Mouse (Mus musculus) lung, postnatal 10 days (tissue): ENCODE measurements around the gene Prkar2a.
"Not testable (repeated sequence)": the region's sequence is repeated elsewhere in the genome, so short reads cannot be mapped to it uniquely, and the experiment has no call there.

Experiments
- DNase-seq: peaks from one replicate; pipeline ENCODE4 v3.0.0; 2021

The Prkar2a gene

GRCm38 (mm10) chr9:108689106-108689505, at the start of gene Prkar2a:
TSS of gene Prkar2a (plus strand) at chr9:108689314.
- no peak for DNase-seq

DNA sequence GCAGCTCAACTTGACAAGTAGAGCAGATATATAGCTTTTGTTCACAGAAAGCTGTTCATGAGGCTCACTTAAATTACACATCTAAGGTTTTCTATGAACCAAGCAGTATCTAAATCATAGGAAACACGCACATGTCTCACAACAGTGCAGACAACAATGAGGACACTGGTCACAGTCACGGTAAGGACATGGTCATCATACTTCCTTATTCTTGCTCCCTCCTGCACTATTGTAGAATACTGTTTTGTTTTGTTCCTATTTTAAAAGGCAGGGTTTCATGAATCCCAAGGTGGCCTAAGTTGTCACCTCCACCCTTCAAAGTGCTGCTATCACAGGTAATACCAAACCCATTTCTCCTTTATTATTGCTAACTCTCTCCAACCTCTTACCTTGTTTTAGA, 49.3 kb upstream of the Prkar2a start:
- DNase-seq = no peak

- peak; percentile 17 for DNase-seq
Measured at GRCm38 (mm10) chr9:108648166-108648565, 40.9 kb upstream of the Prkar2a start.

DNA sequence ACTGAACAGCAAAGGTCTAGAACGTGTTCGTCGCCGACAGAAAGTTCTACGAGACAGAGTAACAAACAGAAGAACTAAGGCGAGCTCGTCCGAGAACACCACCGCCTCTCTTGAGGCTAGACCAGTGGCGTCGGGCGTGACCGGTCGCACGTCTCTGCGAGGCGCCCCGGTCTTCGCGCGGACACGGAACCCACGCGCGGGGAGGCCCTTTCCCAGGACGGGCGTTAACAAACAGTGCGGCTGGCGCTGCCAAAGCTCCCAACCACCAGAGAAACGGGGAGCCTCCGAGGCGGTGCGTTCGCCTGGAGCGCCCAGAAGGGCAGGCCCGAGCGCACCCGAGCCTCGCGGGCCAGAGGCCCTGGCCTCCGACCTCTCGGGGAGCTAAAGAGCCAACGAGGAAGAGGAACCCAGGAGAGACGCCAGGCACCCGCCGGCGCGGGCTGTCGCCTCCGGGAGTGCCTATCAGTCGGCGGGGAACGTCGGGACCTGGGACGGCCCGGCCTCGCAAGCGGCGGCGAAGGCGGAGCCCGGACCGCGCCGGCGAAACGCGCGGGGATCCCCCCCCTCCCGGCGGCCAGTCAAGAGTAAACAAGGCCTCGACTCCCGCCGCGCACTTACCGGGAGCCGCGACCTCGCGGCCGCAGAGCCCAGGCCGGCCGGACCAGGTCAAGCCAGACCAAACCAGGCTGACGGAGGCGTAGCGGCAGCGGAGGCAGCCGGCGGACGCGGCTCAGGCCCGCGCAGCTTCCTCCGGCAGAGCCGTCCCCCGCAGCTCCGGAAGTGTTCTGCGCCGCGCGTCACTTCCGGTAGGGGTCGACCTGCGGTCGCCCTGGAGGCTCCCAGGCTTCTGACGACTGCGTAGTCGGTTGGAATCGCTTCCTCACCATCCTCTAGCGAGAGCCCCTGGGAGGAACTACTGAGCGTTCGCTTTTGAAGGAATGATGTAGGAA, 40.2 kb upstream of the Prkar2a start, which contains the start of gene Arih2:
TSS of gene Arih2 (minus strand) at position 776 of the 950 bp plus-strand sequence.
- DNase-seq = peak; percentile 94

DNA sequence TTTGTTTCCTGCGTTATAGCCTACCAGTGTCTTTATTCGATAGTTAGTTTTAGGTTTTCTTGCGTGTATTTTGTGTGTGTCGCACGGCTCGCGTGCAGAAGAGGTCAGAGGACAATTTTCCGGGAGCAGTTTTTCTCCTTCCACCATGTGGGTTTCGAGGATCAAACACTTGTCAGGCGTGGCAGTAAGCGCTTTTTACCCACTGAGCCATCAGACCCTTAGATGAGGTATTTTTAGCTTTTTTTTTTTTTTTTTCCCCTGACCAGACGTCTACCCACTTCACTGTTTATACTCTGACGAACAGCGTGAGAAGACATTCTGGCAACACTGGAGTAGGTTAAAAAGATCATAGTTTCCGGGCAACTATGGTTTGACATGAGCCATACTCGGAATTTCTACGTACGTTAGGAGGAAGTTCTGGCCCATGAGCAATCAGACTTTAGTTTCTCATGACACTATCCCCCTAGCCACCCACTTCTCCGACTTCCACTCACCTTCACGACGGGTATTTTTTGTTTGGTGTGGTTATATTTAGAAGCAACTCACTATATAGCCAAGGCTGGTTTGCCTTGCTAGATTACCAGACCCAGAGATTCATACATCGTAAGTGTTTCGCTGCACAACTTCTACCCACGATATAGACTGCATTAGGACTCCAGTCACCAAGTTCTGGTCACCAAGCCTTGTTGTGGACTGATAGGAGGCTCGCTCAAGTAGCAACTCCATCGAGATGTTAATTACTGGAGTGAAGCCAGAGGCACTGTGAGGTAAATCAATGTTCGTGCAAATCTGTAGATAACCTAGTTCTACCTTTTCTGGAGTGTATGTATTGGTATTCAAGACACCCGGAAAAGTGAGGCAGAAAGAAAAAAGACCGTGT, 39.3 kb upstream of the Prkar2a start:
- DNase-seq = no peak

GRCm38 (mm10) chr9:108654566-108655464, 34.3 kb upstream of the Prkar2a start:
- no peak for DNase-seq

DNA sequence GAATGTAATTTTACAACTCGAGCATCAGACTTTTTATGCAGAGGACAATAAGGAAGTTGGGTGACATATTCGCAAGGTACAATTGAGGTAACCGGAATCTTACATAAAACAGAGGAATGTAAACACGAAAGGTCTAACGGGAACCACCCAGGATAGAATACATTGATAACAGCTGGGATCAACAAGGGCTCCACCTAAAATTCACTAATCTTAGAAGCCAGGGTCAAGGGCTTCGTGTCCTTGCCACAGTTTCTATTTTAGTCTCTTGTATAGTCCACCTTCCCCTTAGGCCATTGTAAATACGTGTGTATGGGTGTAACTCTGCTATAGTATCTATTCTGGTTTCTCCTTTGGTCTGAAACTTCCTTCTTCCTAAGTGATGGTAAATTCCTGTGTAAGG, 33.2 kb upstream of the Prkar2a start:
- DNase-seq = not testable (repeated sequence)

- peak; percentile 94 for DNase-seq
Measured at GRCm38 (mm10) chr9:108661677-108662612, 27.2 kb upstream of the Prkar2a start, which contains the start of gene Slc25a20. TSS of gene Slc25a20 (plus strand) at chr9:108662088.

- no peak for DNase-seq
Measured at GRCm38 (mm10) chr9:108662660-108663059, 26.5 kb upstream of the Prkar2a start.

DNA sequence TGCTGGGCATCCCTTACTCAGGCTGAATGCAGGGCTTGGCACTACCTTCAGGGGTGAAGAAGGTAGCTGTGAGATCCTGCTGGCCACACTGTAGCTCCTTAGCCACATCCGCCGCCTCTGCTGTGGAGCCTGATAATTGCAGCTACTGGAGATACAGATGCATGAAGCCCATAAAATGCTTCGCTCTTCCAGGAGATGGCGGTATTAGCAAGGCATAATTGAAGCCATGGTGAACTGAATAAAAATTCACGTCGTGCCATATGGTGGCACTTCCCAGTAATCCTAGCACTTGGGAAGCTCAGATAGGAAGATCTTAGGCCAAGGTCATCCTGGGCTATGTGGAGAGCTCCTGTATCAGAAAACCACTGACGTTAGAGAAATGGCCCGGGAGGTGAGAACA, 19.2 kb upstream of the Prkar2a start:
- no peak for DNase-seq

GRCm38 (mm10) chr9:108673151-108673550, 16.0 kb upstream of the Prkar2a start:
- no peak for DNase-seq

DNA sequence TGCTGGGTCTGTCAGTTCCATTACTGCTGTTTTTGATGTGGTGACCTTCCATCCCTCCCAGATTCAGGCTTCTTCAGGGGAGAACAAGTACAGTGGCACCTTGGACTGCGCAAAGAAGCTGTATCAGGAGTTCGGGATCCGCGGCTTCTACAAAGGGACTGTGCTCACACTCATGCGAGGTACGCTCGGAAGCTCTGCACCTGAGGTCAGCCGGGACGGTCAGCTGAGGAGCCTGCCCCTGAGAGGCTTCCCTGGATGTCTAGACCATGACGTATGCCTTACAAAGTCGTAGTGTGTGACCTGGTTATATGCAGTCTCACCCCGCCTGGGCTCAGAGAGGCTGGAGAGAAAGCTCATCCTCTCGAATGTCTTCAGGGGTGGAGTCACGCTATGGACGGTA, 9.1 kb upstream of the Prkar2a start:
- no peak for DNase-seq

- DNase-seq = peak; percentile 22
Measured at GRCm38 (mm10) chr9:108686475-108686887, 2.6 kb upstream of the Prkar2a start.

DNA sequence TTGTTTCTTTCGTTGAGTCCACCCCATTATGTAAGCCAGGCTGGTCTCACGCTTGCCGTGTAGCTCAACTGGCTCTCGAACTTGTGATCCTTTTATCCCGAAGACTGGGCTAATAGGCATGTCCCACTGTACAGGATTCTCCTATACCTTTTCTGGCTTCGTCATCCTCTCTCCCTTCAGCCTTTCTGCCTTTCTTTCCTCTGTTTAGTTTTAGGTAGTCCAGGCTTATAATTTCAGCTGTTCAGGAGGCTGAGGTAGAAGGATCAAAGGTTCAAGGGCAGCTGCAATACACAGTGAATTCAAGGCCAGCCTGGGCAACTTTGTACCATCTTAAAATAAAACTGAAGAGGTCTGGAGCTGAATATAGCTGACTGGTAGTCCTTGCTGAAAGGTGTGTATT, 1.9 kb upstream of the Prkar2a start:
- DNase-seq = no peak

DNA sequence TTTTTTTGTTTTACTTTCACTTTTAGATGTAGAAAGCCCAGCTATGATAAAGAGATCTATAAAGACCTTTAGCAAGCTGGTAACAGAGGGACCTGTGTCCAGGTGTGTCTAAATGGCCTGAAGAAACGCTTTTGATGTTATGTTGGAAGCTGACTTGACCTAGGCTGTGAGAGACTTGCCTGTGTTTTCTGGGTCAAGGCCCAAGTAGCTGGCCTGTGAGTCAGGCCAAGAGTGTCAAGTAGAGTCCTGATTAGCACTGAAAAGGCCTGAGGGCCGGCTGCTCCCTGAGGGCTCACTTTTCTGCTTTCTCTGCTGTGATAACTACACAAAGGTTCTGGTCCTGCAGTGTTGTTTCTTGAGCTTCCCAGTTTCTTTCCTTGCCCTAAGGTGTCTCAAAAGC, 1.4 kb upstream of the Prkar2a start:
- no peak for DNase-seq

- DNase-seq = peak; percentile 68
Measured at GRCm38 (mm10) chr9:108688451-108688850, 663 bp upstream of the Prkar2a start.

DNA sequence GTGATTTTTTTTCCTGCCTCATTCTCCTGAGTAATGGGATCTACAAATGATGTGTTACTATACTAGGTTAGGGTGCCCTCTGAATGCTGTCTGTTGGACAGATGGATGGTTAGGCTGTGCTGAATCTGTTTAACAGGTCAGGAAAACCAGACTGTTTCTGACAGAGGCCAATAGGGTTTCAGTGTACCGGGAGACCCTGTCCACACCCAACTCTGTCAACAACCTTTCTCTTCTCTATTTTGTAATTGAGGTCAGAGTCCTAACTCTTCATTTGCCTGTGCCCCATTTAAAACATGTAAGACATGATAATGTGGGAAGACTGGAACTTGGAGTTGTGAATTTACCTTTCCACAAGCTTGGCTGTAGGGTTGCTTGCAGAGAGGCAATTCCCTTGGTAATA, 879 bp downstream of the Prkar2a start:
- no peak for DNase-seq

DNA sequence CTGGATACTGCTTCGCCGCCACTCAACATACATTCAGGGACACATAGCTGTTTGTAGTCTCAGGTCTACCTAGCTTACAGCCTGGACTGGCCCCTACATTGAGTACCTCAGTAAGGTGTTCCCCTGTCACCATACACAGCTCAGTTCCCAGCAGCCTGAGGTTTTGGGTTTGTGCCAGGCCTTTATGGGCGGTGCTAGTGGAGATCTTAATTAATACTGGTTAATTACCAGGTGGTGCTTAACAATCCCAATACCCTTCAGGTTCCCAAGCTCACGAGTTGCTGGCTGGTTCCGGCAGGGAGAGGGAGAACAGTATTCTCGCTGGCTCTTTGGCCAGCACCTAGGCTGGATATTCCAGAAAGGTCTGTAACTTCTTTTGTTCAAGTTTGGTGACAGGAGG, 1.8 kb downstream of the Prkar2a start:
- no peak for DNase-seq

DNA sequence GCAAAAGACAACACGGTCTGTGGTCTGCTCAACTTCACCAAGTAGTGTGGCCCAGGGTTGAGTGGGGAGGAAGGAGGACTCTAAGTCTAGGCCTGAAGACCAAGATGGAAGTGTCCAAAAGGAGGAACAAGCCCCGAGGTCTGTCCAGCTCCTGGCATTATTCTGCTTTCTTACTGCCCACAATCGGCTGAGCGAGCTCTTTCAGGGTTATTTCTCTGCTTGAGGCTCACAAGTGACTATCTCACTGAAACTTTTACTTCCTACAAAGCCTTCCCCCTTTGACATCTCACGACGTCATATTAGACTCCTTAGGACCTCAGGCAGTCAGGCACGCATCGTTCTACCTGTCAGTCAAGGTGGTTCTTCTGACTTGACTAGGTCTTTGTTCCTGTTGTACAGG, 2.3 kb downstream of the Prkar2a start:
- no peak for DNase-seq

- DNase-seq = peak; percentile 91
Measured at GRCm38 (mm10) chr9:108691846-108692225, 2.7 kb downstream of the Prkar2a start.
